Mouse (Mus musculus): Measurements from ENCODE around the gene Cwc22.

DNA sequence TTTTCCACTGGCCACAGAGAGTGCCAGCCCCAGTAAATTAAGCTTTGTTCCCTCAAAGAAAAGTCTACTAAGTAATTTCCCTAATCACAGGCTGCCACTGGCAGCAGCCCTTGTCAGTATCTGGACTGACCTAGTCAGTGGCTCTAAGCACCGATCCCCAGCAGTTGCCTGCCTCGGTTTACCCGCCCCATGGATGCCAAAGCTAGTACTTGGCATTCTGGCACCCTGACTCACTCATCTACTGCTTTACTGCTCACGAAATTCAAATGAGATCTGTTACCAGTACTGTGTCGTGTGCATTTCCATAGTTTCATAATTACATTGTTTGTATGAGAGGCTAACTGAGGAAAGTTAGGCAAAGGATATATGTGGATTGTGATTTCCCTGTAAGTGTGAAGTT lies 44.9 kb downstream of the Cwc22 start:
- no peak for TF ChIP-seq EP300 (IDR thresholded peaks at IDR 0.05; ENCODE audit: low read depth)
- no peak for TF ChIP-seq CTCF (IDR thresholded peaks at IDR 0.05; ENCODE audit: low read depth)
